Mouse (Mus musculus) stomach, postnatal 0 days (tissue): ENCODE results near the gene Stk38. TPM values are rescaled to one million over a fixed set of nuclear protein-coding genes. Genes with fewer than 3 reads are reported as not detected.

ENCODE experiments used
- ATAC-seq: fragments of 200-750 bp; cut with Nextera tagmentation; 2 replicates; pipeline ENCODE4 v1.8.0; 2017; ENCODE audit not compliant: low FRiP score, low TSS enrichment
- DNase-seq: peaks from one replicate; pipeline ENCODE4 v3.0.0-alpha.2; 2016; ENCODE audit warnings: low spot score
- H3K27ac ChIP-seq: fragments of 300-500 bp; sonication (generic); replicated peaks from 2 replicates; pipeline ENCODE4 v1.5.1; 2014; ENCODE audit warnings: mild to moderate bottlenecking, control low read depth
- H3K27me3 ChIP-seq: fragments of 300-500 bp; sonication (generic); 2 replicates; pipeline ENCODE4 v1.6.1; 2014; ENCODE audit warnings: low read length; ENCODE audit not compliant: control insufficient read depth, insufficient read depth
- H3K36me3 ChIP-seq: fragments of 300-500 bp; sonication (generic); 2 replicates; pipeline ENCODE4 v1.6.1; 2014; ENCODE audit warnings: low read length, mixed read lengths; ENCODE audit not compliant: control insufficient read depth, insufficient read depth
- H3K4me1 ChIP-seq: fragments of 300-500 bp; sonication (generic); replicated peaks from 2 replicates; pipeline ENCODE4 v1.6.1; 2014; ENCODE audit warnings: antibody characterized with exemption; ENCODE audit not compliant: control insufficient read depth, insufficient read depth
- H3K4me2 ChIP-seq: fragments of 300-500 bp; sonication (generic); replicated peaks from 2 replicates; pipeline ENCODE4 v1.6.1; 2014; ENCODE audit warnings: low read depth, mild to moderate bottlenecking, control low read depth, moderate library complexity
- H3K4me3 ChIP-seq: fragments of 300-500 bp; sonication (generic); 2 replicates; pipeline ENCODE4 v1.5.1; 2014; ENCODE audit warnings: low read depth, low read length, control low read depth
- H3K9ac ChIP-seq: fragments of 300-500 bp; sonication (generic); 2 replicates; pipeline ENCODE4 v1.6.1; 2014; ENCODE audit warnings: mild to moderate bottlenecking, low read length, control low read depth, mixed read lengths
- H3K9me3 ChIP-seq: fragments of 300-500 bp; sonication (generic); 2 replicates; pipeline ENCODE4 v1.6.1; 2016; ENCODE audit warnings: low read length; ENCODE audit not compliant: control insufficient read depth
- CTCF ChIP-seq: IDR thresholded peaks from 2 replicates; pipeline ENCODE4 v1.5.1; 2016; ENCODE audit warnings: antibody characterized with exemption, low read depth, mild to moderate bottlenecking, moderate library complexity
- EP300 ChIP-seq: optimal IDR thresholded peaks from 2 replicates; pipeline ENCODE3; 2016; ENCODE audit warnings: antibody characterized with exemption
- WGBS: fragments of 180-500 bp; shearing (Covaris S2); extraction: QIAGEN DNeasy Blood & Tissue Kit; methylation state at CpG from one replicate; pipeline ENCODE4 v1.1.7; 2014; 5-methylcytosine and 5-hydroxymethylcytosine counted together
- polyA plus RNA-seq: library from polyadenylated mRNA; unstranded; fragments of >200 nt; fragmentation: Nextera tagmentation; extraction: Ambion mirVana; gene quantifications from 2 replicates; pipeline ENCODE4 v1.2.1, GENCODE M21; 2015

The Stk38 gene
- polyA plus RNA-seq, 1 experiment from 2014 or later, result 64.8 TPM

GRCm38 (mm10) chr17:29047697-29048514 lies 40.1 kb upstream of the Stk38 start:
- H3K9me3 ChIP-seq, result no peaks in the 10 kb centered on the region
- no peaks in the 10 kb centered on the region for H3K4me1 ChIP-seq
- no peak for TF ChIP-seq EP300
- peak; percentile 27 for TF ChIP-seq CTCF
- no peak overlapping the region for H3K9ac ChIP-seq
- H3K27me3 ChIP-seq, result no peaks in the 10 kb centered on the region
- no peak overlapping the region for H3K27ac ChIP-seq
- DNase-seq (no peak), ATAC-seq (no peak)
- H3K36me3 ChIP-seq, result 0 out of 2 replicates have a peak, but pooled peaks cover 9% of the 10 kb centered on the region
- H3K4me3 ChIP-seq, result no peak overlapping the region
- no peak overlapping the region for H3K4me2 ChIP-seq
- WGBS, result 53% methylated on average over 3 of the region's 3 CpGs

- Histone ChIP-seq H3K4me2 (no peak overlapping the region), H3K4me3 (no peak overlapping the region), H3K27me3 (no peaks in the 10 kb centered on the region), H3K36me3 (0 out of 2 replicates have a peak, but pooled peaks cover 9% of the 10 kb centered on the region), H3K27ac (peak overlapping the region; percentile 30; the same call in 1 of the 2 replicates), H3K4me1 (no peaks in the 10 kb centered on the region), H3K9ac (no peak overlapping the region), H3K9me3 (no peaks in the 10 kb centered on the region)
- no peak for ATAC-seq
- no peak for DNase-seq
- WGBS, result 77% methylated on average over 3 of the region's 3 CpGs
- TF ChIP-seq EP300 (no peak), CTCF (no peak)
These were observed 39.1 kb upstream of the Stk38 start for GRCm38 (mm10) chr17:29046863-29047262.

- DNase-seq (peak; percentile 92), ATAC-seq (peak; percentile 86)
- Histone ChIP-seq H3K36me3 (0 out of 2 replicates have a peak, but pooled peaks cover 9% of the 10 kb centered on the region), H3K27me3 (no peaks in the 10 kb centered on the region), H3K9me3 (no peaks in the 10 kb centered on the region), H3K4me1 (no peaks in the 10 kb centered on the region), H3K4me2 (no peak overlapping the region), H3K4me3 (no peak overlapping the region), H3K27ac (peak overlapping the region; percentile 75), H3K9ac (no peak overlapping the region)
- 48% methylated on average over 12 of the region's 12 CpGs for WGBS
- TF ChIP-seq EP300, result no peak
- 0 out of 2 replicates have a peak, but pooled peaks have one; percentile 4 for TF ChIP-seq CTCF
These were observed 38.1 kb upstream of the Stk38 start for GRCm38 (mm10) chr17:29045741-29046530.

- Histone ChIP-seq H3K4me2 (no peak overlapping the region), H3K36me3 (peaks cover 16% of the 10 kb centered on the region; the same call in 1 of the 2 replicates), H3K4me3 (no peak overlapping the region), H3K9me3 (no peaks in the 10 kb centered on the region), H3K27me3 (no peaks in the 10 kb centered on the region), H3K27ac (peak overlapping the region; percentile 75), H3K4me1 (no peaks in the 10 kb centered on the region), H3K9ac (no peak overlapping the region)
- TF ChIP-seq CTCF, result peak; percentile 86
- no peak for TF ChIP-seq EP300
- 49% methylated on average over 1 of the region's 1 CpGs for WGBS
- peak; percentile 30; the same call in 1 of the 2 replicates for ATAC-seq
- DNase-seq, result peak; percentile 48
These were observed 37.1 kb upstream of the Stk38 start for GRCm38 (mm10) chr17:29044925-29045319.

- Histone ChIP-seq H3K4me2 (no peak overlapping the region), H3K27ac (0 out of 2 replicates have a peak overlapping the region, but pooled peaks have one; percentile 45), H3K4me1 (no peaks in the 10 kb centered on the region), H3K9me3 (no peaks in the 10 kb centered on the region), H3K4me3 (no peak overlapping the region), H3K36me3 (peaks cover 21% of the 10 kb centered on the region; the same call in 1 of the 2 replicates), H3K9ac (no peak overlapping the region), H3K27me3 (no peaks in the 10 kb centered on the region)
- ATAC-seq, result 0 out of 2 replicates have a peak, but pooled peaks have one; percentile 6
- no peak for TF ChIP-seq EP300
- TF ChIP-seq CTCF, result no peak
- DNase-seq, result peak; percentile 22
- WGBS, result 82% methylated on average over 6 of the region's 6 CpGs
These were observed 36.5 kb upstream of the Stk38 start for GRCm38 (mm10) chr17:29044146-29044924.
